Mouse (Mus musculus) testis, adult 2 months (tissue): Measurements from ENCODE around the gene Krtap28-10.
"Not testable (repeated sequence)": the region's sequence is repeated elsewhere in the genome, so short reads cannot be mapped to it uniquely, and the experiment has no call there.

Experiments used
- CTCF ChIP-seq: fragments of 200-500 bp; IDR thresholded peaks from 2 replicates; pipeline ENCODE4 v1.5.1; 2012; ENCODE audit warnings: low read depth, mild to moderate bottlenecking, inconsistent platforms, low read length, moderate library complexity; ENCODE audit not compliant: control insufficient read depth, insufficient read depth, insufficient replicate concordance
- POLR2A ChIP-seq: fragments of 200-500 bp; IDR thresholded peaks from 2 replicates; pipeline ENCODE4 v1.6.1; 2012; ENCODE audit warnings: low read depth, mild to moderate bottlenecking, inconsistent platforms, low read length, moderate library complexity; ENCODE audit not compliant: control insufficient read depth

DNA sequence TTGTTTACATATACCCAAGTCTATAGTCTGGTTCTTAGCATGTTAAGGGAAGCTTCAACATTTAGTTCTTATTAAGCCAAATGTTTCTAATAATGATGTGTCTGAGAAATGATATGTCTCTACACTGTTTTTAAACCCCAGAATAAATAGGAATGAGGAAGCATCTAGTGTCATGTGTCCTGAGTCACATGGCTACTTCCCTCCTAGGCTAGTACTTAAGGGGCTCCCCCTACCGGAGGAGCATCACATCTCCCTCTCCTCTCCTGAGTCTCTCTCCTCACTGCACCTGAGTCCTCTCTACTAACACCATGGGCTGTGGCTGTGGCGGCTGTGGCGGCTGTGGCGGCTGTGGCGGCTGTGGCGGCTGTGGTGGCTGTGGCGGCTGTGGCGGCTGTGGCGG is 42.0 kb downstream of the Krtap28-10 start, which contains the start of gene Gm47959:
- not testable (repeated sequence) for TF ChIP-seq CTCF, POLR2A
